Mouse (Mus musculus) testis, adult 10 weeks (tissue): ENCODE results near the gene Fbxw14. TPM values are rescaled to one million over a fixed set of nuclear protein-coding genes. Genes with fewer than 3 reads are reported as not detected.

Source experiments
- polyA plus RNA-seq: library from polyadenylated mRNA; stranded (reverse); fragments of 350-450 nt; fragmentation: Illumina TruSeq; extraction: RNeasy Lipid Tissue Mini Kit (QIAGEN cat#74804); gene quantifications from one replicate; pipeline ENCODE4 v1.2.3, GENCODE M21; 2014; ENCODE audit warnings: low read depth, low replicate concordance

Gene Fbxw14
- not detected for polyA plus RNA-seq

DNA sequence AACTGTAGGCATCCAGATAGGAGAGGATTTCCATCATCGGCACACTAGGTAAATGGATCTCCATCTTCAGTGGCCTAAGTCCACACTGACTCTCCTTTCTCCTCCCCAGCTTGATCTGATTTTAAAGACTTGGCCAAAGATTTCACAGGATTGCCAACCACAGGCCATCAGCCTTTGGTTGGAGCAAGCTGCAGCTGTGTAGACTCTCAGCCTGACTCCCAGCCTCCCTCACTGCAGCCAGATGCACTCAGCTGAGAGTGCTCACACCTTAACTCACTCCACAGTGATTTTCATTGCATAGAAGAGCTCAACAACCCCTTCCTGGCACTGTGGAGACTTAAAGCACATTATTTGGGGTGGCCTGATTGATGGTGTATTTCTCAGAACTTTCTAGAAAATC is at the start of gene Fbxw14:
Gene Fbxw14 (minus strand): TSS at position 101 of the 400 bp plus-strand sequence.

DNA sequence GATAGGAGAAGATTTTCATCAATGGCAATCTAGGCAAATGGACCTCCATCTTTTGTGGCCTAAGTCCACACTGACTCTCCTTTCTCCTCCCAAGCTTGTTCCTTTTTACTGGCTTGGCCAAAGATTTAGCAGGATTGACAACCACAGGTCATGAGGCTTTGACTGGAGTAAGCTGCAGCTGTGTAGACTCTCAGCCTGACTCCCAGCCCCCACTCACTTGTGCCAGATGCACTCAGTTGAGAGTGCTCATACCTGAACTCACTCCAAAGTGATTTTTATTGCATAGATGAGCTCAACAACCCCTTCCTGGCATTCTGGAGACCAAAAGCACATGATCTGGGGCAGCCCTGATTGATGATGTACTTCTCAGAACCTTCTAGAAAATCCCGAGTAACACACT is 52.8 kb downstream of the Fbxw14 start, which contains the start of gene Fbxw20:
Gene Fbxw20 (minus strand): TSS at position 101 of the 400 bp plus-strand sequence.

Other genes starting within 250 kb of the Fbxw14 start
- 1.7 TPM for gene Shisa5, start 249.1 kb downstream of the Fbxw14 start, polyA plus RNA-seq
- not detected for gene Trex1, start 227.9 kb downstream of the Fbxw14 start, polyA plus RNA-seq
- 5.9 TPM for gene Atrip, start 213.6 kb downstream of the Fbxw14 start, polyA plus RNA-seq
- not detected for gene Ccdc51, start 205.2 kb downstream of the Fbxw14 start, polyA plus RNA-seq
- 564 TPM for gene Tma7, start 205.1 kb downstream of the Fbxw14 start, polyA plus RNA-seq
- gene Plxnb1, start 192.3 kb downstream of the Fbxw14 start, polyA plus RNA-seq = 0.34 TPM
- 0.35 TPM for gene Fbxw21, start 125.6 kb downstream of the Fbxw14 start, polyA plus RNA-seq
- 0.42 TPM for gene Fbxw13, start 91.7 kb downstream of the Fbxw14 start, polyA plus RNA-seq
- gene Fbxw20, start 52.9 kb downstream of the Fbxw14 start, polyA plus RNA-seq = 0.85 TPM
- not detected for gene Fbxw28, start 52.0 kb upstream of the Fbxw14 start, polyA plus RNA-seq
- not detected for gene Fbxw22, start 116.6 kb upstream of the Fbxw14 start, polyA plus RNA-seq
- gene Fbxw16, start 161.5 kb upstream of the Fbxw14 start, polyA plus RNA-seq = not detected
- not detected for gene Fbxw19, start 208.2 kb upstream of the Fbxw14 start, polyA plus RNA-seq